Mouse (Mus musculus): ENCODE results near the gene Myo1d. TPM values are rescaled to one million over a fixed set of nuclear protein-coding genes. Genes with fewer than 3 reads are reported as not detected.
"Not testable (repeated sequence)": the region's sequence is repeated elsewhere in the genome, so short reads cannot be mapped to it uniquely, and the experiment has no call there.

Gene Myo1d
- polyA plus RNA-seq, 3 experiments from 2014 or later: 0.71 to 0.86 (median 0.77) TPM

GRCm38 (mm10) chr11:80477341-80478199, 302.3 kb downstream of the Myo1d start:
- peak; percentile 26 for ATAC-seq

GRCm38 (mm10) chr11:80476222-80477189, 303.3 kb downstream of the Myo1d start, which contains the start of gene Cdk5r1:
Cdk5r1 (plus strand) TSS chr11:80477023.
- peak; percentile 80 for ATAC-seq

- ATAC-seq: no peak
Measured at GRCm38 (mm10) chr11:80475544-80475943, 304.3 kb downstream of the Myo1d start.

- no peak for ATAC-seq
Measured at GRCm38 (mm10) chr11:80474846-80475245, 305.0 kb downstream of the Myo1d start.

- ATAC-seq: no peak
Measured at GRCm38 (mm10) chr11:80474175-80474691, 305.6 kb downstream of the Myo1d start.

- ATAC-seq: no peak
Measured at GRCm38 (mm10) chr11:80471836-80472605, 307.8 kb downstream of the Myo1d start.

GRCm38 (mm10) chr11:80463605-80464130, 316.2 kb downstream of the Myo1d start:
- ATAC-seq: not testable (repeated sequence)

GRCm38 (mm10) chr11:80453198-80453597, 326.6 kb downstream of the Myo1d start:
- ATAC-seq: no peak

- ATAC-seq: no peak
Measured at GRCm38 (mm10) chr11:80452242-80452641, 327.6 kb downstream of the Myo1d start.

GRCm38 (mm10) chr11:80449859-80450258, 330.0 kb downstream of the Myo1d start:
- no peak for ATAC-seq

- ATAC-seq: no peak
Measured at GRCm38 (mm10) chr11:80446916-80447315, 332.9 kb downstream of the Myo1d start.

Other genes with a start within 250 kb of the Myo1d start
- under 1 TPM in 1 of 3 experiments, not detected in 2; 0.21 TPM for gene Tmem98, start 30.1 kb upstream of the Myo1d start, polyA plus RNA-seq (2017; shearing (Covaris generic))
- not detected for gene Spaca3, start 78.3 kb upstream of the Myo1d start, polyA plus RNA-seq (2017; shearing (Covaris generic))